Mouse (Mus musculus): ENCODE data around the gene 1600002K03Rik. TPM values are rescaled to one million over a fixed set of nuclear protein-coding genes. Genes with fewer than 3 reads are reported as not detected.
"Not testable (repeated sequence)": the region's sequence is repeated elsewhere in the genome, so short reads cannot be mapped to it uniquely, and the experiment has no call there.

Gene 1600002K03Rik
- polyA plus RNA-seq, 1 experiment from 2014 or later, result 11.0 TPM

GRCm38 (mm10) chr10:80207201-80207600 is 34.5 kb downstream of the 1600002K03Rik start:
- no peak overlapping the region for H3K27ac ChIP-seq (replicated peaks; ENCODE audit: low read depth, low read length)
- WGBS, result 65% methylated on average over 1 of the region's 1 CpGs
- DNase-seq (ENCODE audit: low spot score), result no peak
- ATAC-seq (ENCODE audit: low read depth), result no peak
- H3K36me3 ChIP-seq (ENCODE audit: control insufficient read depth, insufficient read depth, low read length), result no peaks in the 10 kb centered on the region
- no peak overlapping the region for H3K4me2 ChIP-seq (ENCODE audit: low read depth, low read length)
- no peak overlapping the region for H3K4me3 ChIP-seq (ENCODE audit: low read depth, low read length)
- no peaks in the 10 kb centered on the region for H3K9me3 ChIP-seq (ENCODE audit: control insufficient read depth, low read length)
- peaks cover 6% of the 10 kb centered on the region; the same call in 1 of the 2 replicates for H3K4me1 ChIP-seq (ENCODE audit: control insufficient read depth, insufficient read depth, low read length)
- H3K27me3 ChIP-seq (replicated peaks; ENCODE audit: control insufficient read depth, insufficient read depth, low read length), result no peaks in the 10 kb centered on the region
- no peak overlapping the region for H3K9ac ChIP-seq (ENCODE audit: low read depth, low read length)

DNA sequence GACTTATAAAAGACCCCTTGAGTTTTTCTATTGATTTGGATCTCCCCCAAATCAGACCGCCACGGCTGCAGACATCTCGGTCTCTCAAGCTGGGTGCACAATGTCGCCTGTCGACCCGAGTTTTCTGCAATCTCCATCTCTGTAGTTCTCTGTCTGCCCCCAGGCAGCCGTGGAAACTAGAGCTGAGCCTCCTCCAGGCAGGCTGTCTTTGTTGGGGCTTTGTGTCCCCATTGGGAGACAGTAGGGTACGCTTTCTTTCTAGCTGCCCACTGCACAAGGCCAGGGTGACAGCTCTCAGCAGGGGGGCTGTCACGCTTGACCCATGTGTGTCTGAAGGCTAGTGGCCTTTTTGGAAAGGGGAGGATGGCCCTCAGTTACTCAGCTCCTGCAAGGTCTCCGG is 34.9 kb downstream of the 1600002K03Rik start:
- Histone ChIP-seq H3K9ac (ENCODE audit: low read depth, low read length) (no peak overlapping the region), H3K27ac (replicated peaks; ENCODE audit: low read depth, low read length) (no peak overlapping the region), H3K36me3 (ENCODE audit: control insufficient read depth, insufficient read depth, low read length) (no peaks in the 10 kb centered on the region), H3K4me1 (ENCODE audit: control insufficient read depth, insufficient read depth, low read length) (peaks cover 6% of the 10 kb centered on the region; the same call in 1 of the 2 replicates), H3K9me3 (ENCODE audit: control insufficient read depth, low read length) (no peaks in the 10 kb centered on the region), H3K4me2 (ENCODE audit: low read depth, low read length) (no peak overlapping the region), H3K4me3 (ENCODE audit: low read depth, low read length) (no peak overlapping the region), H3K27me3 (replicated peaks; ENCODE audit: control insufficient read depth, insufficient read depth, low read length) (no peaks in the 10 kb centered on the region)
- DNase-seq (ENCODE audit: low spot score) (no peak), ATAC-seq (ENCODE audit: low read depth) (no peak)
- WGBS, result 51% methylated on average over 10 of the region's 10 CpGs

DNA sequence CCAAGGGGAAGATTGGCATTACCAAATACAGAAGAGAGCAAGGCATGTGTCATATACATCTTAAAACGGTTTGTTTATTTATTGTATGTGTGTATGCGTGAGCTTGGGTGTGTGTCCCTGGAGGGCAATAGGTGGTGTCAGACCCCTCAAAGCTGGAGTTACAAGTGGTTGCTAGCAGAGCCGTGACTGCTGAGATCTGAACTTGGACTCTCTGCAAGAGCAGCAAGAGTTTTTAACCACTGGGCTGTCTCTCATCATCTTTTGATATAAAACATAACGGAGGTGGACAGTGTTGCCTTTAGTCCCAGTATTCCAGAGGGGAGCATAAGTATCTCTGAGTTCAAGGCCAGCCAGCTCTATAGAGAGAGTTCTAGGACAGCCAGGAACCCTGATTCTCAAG is 35.5 kb downstream of the 1600002K03Rik start:
- DNase-seq (ENCODE audit: low spot score) (no peak), ATAC-seq (ENCODE audit: low read depth) (no peak)
- Histone ChIP-seq H3K4me2 (ENCODE audit: low read depth, low read length) (no peak overlapping the region), H3K4me3 (ENCODE audit: low read depth, low read length) (no peak overlapping the region), H3K27ac (replicated peaks; ENCODE audit: low read depth, low read length) (no peak overlapping the region), H3K27me3 (replicated peaks; ENCODE audit: control insufficient read depth, insufficient read depth, low read length) (no peaks in the 10 kb centered on the region), H3K9me3 (ENCODE audit: control insufficient read depth, low read length) (no peaks in the 10 kb centered on the region), H3K4me1 (ENCODE audit: control insufficient read depth, insufficient read depth, low read length) (peaks cover 6% of the 10 kb centered on the region; the same call in 1 of the 2 replicates), H3K9ac (ENCODE audit: low read depth, low read length) (no peak overlapping the region), H3K36me3 (ENCODE audit: control insufficient read depth, insufficient read depth, low read length) (no peaks in the 10 kb centered on the region)
- WGBS, result 68% methylated on average over 4 of the region's 4 CpGs

DNA sequence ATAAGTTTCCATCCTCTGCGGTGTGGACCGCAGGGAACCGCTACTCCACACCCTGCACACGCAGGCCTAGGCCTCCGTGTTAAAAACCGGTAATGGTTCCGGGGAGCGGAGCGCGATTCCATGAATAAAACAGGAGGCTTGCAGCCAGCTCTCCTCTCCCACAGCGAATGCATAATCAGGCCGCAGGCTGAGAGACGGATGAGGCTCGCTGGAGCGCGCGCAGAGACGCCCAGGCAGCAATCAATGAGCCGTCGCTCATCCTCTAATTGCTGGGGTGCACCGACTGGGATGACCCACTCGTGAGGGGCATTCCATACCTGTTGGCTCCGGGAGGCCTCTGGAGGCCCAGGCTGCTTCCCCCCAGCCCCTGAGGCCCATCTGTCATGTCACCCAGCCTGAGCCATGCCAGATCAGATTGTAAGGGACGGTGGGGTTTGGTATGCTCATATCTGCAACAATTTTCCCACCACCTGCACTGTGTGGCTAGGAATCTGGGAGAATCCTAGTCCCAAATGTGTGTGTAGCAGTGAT is 36.2 kb downstream of the 1600002K03Rik start:
- Histone ChIP-seq H3K36me3 (ENCODE audit: control insufficient read depth, insufficient read depth, low read length) (no peaks in the 10 kb centered on the region), H3K4me3 (ENCODE audit: low read depth, low read length) (no peak overlapping the region), H3K9ac (ENCODE audit: low read depth, low read length) (peak overlapping the region; percentile 45), H3K27ac (replicated peaks; ENCODE audit: low read depth, low read length) (0 out of 2 replicates have a peak overlapping the region, but pooled peaks have one; percentile 10), H3K9me3 (ENCODE audit: control insufficient read depth, low read length) (no peaks in the 10 kb centered on the region), H3K27me3 (replicated peaks; ENCODE audit: control insufficient read depth, insufficient read depth, low read length) (no peaks in the 10 kb centered on the region), H3K4me2 (ENCODE audit: low read depth, low read length) (peak overlapping the region; percentile 35), H3K4me1 (ENCODE audit: control insufficient read depth, insufficient read depth, low read length) (peaks cover 6% of the 10 kb centered on the region; the same call in 1 of the 2 replicates)
- 11% methylated on average over 20 of the region's 24 CpGs for WGBS
- DNase-seq (ENCODE audit: low spot score), result peak; percentile 52
- peak; percentile 18; the same call in 1 of the 2 replicates for ATAC-seq (ENCODE audit: low read depth)

DNA sequence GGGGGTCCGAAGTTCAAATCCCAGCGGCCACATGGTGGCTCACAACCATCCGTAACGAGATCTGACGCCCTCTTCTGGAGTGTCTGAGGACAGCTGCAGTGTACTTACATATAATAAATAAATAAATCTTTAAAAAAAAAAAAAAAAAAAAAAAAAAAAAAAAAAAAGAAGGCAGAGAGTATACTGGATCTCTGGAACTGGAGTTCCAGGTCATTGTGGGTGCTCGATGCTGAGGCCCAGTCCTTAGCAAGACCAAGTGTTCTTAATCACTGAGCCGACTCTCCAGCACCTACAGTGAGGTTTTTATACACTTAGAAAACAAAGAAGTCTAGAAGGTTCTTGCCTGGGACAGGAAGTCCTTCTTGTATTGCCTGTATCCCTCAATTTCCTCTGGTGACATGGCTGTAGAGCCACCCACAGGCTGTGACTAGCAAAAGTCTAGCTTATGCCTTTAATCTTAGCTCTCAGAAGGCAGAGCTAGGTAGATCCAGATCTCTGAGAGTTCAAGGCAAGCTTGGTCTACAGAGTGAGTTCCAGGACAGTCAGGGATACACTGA is 38.9 kb downstream of the 1600002K03Rik start:
- not testable (repeated sequence) for DNase-seq (ENCODE audit: low spot score); H3K4me2 ChIP-seq (ENCODE audit: low read depth, low read length); ATAC-seq (ENCODE audit: low read depth); H3K9ac ChIP-seq (ENCODE audit: low read depth, low read length); H3K27me3 ChIP-seq (replicated peaks; ENCODE audit: control insufficient read depth, insufficient read depth, low read length); H3K9me3 ChIP-seq (ENCODE audit: control insufficient read depth, low read length); H3K36me3 ChIP-seq (ENCODE audit: control insufficient read depth, insufficient read depth, low read length); H3K4me1 ChIP-seq (ENCODE audit: control insufficient read depth, insufficient read depth, low read length); H3K4me3 ChIP-seq (ENCODE audit: low read depth, low read length); H3K27ac ChIP-seq (replicated peaks; ENCODE audit: low read depth, low read length)
- WGBS, result 73% methylated on average over 7 of the region's 7 CpGs

DNA sequence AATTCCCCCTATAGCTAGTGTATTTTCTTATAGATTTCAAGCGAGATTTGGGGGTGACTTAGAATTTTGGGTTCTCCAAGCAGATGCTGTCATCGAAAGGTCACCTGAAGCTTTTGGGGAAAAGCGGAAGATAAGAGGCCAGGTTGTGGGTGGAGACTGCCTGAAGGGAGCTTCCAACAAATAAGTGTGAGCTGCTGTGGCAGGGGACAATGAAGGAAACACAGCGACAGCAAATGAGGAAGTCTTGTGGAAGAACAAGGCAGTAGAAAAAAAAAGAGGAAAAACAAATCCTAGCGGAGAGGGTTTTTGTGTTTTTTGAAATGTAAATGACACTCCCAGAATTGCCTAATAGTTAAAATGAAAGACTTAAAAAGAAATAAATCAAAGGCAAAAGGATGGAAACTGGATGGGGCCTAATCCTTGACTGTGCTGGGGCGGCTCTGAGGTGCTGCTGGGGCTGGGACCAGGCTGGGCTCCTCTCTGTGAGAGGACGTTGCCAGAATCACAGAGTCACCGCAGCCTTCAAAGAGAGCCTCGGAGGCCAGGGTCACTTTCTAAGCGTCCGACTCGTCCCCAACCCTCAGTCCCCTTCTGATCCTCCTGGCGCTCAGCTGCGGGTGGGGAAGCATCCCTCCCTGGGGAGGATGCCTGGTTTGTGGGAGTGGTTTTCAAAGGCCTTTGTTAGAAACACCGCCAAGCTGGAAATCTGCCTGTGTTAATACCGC is 42.5 kb downstream of the 1600002K03Rik start:
- ATAC-seq (ENCODE audit: low read depth) (no peak), DNase-seq (ENCODE audit: low spot score) (no peak)
- H3K4me3 ChIP-seq (ENCODE audit: low read depth, low read length), result no peak overlapping the region
- H3K36me3 ChIP-seq (ENCODE audit: control insufficient read depth, insufficient read depth, low read length), result no peaks in the 10 kb centered on the region
- H3K9me3 ChIP-seq (ENCODE audit: control insufficient read depth, low read length), result no peaks in the 10 kb centered on the region
- no peak overlapping the region for H3K27ac ChIP-seq (replicated peaks; ENCODE audit: low read depth, low read length)
- peak overlapping the region; percentile 48 for H3K9ac ChIP-seq (ENCODE audit: low read depth, low read length)
- no peaks in the 10 kb centered on the region for H3K4me1 ChIP-seq (ENCODE audit: control insufficient read depth, insufficient read depth, low read length)
- no peaks in the 10 kb centered on the region for H3K27me3 ChIP-seq (replicated peaks; ENCODE audit: control insufficient read depth, insufficient read depth, low read length)
- H3K4me2 ChIP-seq (ENCODE audit: low read depth, low read length), result no peak overlapping the region
- 25% methylated on average over 16 of the region's 16 CpGs for WGBS

DNA sequence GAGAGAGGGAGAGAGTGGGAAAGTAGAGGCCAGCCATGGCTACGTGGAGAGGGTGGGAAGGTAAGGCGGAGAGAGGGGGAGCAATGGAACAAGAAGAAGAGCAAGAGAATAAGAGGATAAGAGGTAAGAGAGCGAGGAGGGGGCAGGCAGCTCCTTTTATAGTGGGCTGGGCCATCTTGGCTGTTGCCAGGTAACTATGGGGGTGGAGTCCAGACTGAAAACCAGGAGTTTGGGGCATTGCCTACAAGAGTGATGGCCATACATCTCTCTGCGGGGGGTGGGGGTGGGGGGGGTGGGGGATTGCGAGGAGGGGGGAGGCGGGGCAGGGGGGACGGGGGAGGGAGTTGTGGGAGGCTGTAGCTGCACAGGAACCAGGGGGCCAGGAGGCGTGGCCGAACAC is 47.9 kb downstream of the 1600002K03Rik start:
- no peak overlapping the region for H3K9ac ChIP-seq (ENCODE audit: low read depth, low read length)
- no peaks in the 10 kb centered on the region for H3K36me3 ChIP-seq (ENCODE audit: control insufficient read depth, insufficient read depth, low read length)
- peaks cover 1% of the 10 kb centered on the region for H3K4me1 ChIP-seq (ENCODE audit: control insufficient read depth, insufficient read depth, low read length)
- H3K9me3 ChIP-seq (ENCODE audit: control insufficient read depth, low read length), result no peaks in the 10 kb centered on the region
- no peaks in the 10 kb centered on the region for H3K27me3 ChIP-seq (replicated peaks; ENCODE audit: control insufficient read depth, insufficient read depth, low read length)
- ATAC-seq (ENCODE audit: low read depth), result no peak
- DNase-seq (ENCODE audit: low spot score), result no peak
- 52% methylated on average over 4 of the region's 9 CpGs for WGBS
- H3K4me2 ChIP-seq (ENCODE audit: low read depth, low read length), result no peak overlapping the region
- no peak overlapping the region for H3K27ac ChIP-seq (replicated peaks; ENCODE audit: low read depth, low read length)
- H3K4me3 ChIP-seq (ENCODE audit: low read depth, low read length), result no peak overlapping the region

GRCm38 (mm10) chr10:80223137-80223536 is 50.4 kb downstream of the 1600002K03Rik start:
- not testable (repeated sequence) for H3K36me3 ChIP-seq (ENCODE audit: control insufficient read depth, insufficient read depth, low read length); H3K27me3 ChIP-seq (replicated peaks; ENCODE audit: control insufficient read depth, insufficient read depth, low read length); H3K9ac ChIP-seq (ENCODE audit: low read depth, low read length); H3K4me2 ChIP-seq (ENCODE audit: low read depth, low read length); H3K9me3 ChIP-seq (ENCODE audit: control insufficient read depth, low read length); H3K4me3 ChIP-seq (ENCODE audit: low read depth, low read length); H3K27ac ChIP-seq (replicated peaks; ENCODE audit: low read depth, low read length); DNase-seq (ENCODE audit: low spot score); ATAC-seq (ENCODE audit: low read depth)
- peaks cover 14% of the 10 kb centered on the region for H3K4me1 ChIP-seq (ENCODE audit: control insufficient read depth, insufficient read depth, low read length)
- WGBS, result 91% methylated on average over 2 of the region's 2 CpGs
